Mouse (Mus musculus) midbrain, embryonic 16.5 days (tissue): Measurements from ENCODE around the gene Msantd1. TPM values are rescaled to one million over a fixed set of nuclear protein-coding genes. Genes with fewer than 3 reads are reported as not detected.

ENCODE experiments used
- ATAC-seq: fragments of 200-750 bp; cut with Nextera tagmentation; 2 replicates; pipeline ENCODE4 v1.8.0; 2017; ENCODE audit warnings: moderate TSS enrichment
- H3K27ac ChIP-seq: fragments of 300-500 bp; sonication (generic); 2 replicates; pipeline ENCODE4 v1.5.1; 2014; ENCODE audit warnings: mild to moderate bottlenecking, low read length, mixed read lengths
- H3K27me3 ChIP-seq: fragments of 300-500 bp; sonication (generic); 2 replicates; pipeline ENCODE4 v1.6.1; 2014; ENCODE audit warnings: low read depth, low read length, mixed read lengths; ENCODE audit not compliant: control insufficient read depth, insufficient read depth
- H3K36me3 ChIP-seq: fragments of 300-500 bp; sonication (generic); 2 replicates; pipeline ENCODE4 v1.6.1; 2014; ENCODE audit warnings: mild to moderate bottlenecking, low read length, moderate library complexity, mixed read lengths; ENCODE audit not compliant: control insufficient read depth, insufficient read depth
- H3K4me1 ChIP-seq: fragments of 300-500 bp; sonication (generic); 2 replicates; pipeline ENCODE4 v1.6.1; 2014; ENCODE audit warnings: mild to moderate bottlenecking, low read length, mixed read lengths; ENCODE audit not compliant: control insufficient read depth, insufficient read depth
- H3K4me2 ChIP-seq: fragments of 300-500 bp; sonication (generic); 2 replicates; pipeline ENCODE4 v1.6.1; 2014; ENCODE audit warnings: mild to moderate bottlenecking, low read length, mixed read lengths
- H3K4me3 ChIP-seq: fragments of 300-500 bp; sonication (generic); 2 replicates; pipeline ENCODE4 v1.5.1; 2014; ENCODE audit warnings: low read depth, mild to moderate bottlenecking, low read length, moderate library complexity, mixed read lengths
- H3K9ac ChIP-seq: fragments of 300-500 bp; sonication (generic); 2 replicates; pipeline ENCODE4 v1.6.1; 2014; ENCODE audit warnings: low read depth, low read length, mixed read lengths
- H3K9me3 ChIP-seq: fragments of 300-500 bp; sonication (generic); replicated peaks from 2 replicates; pipeline ENCODE4 v1.6.1; 2014; ENCODE audit warnings: mild to moderate bottlenecking, low read length, mixed read lengths; ENCODE audit not compliant: control insufficient read depth, poor library complexity, severe bottlenecking
- WGBS: fragments of 180-500 bp; shearing (Covaris S2); extraction: QIAGEN DNeasy Blood & Tissue Kit; methylation state at CpG from one replicate; pipeline ENCODE4 v1.1.7; 2014; 5-methylcytosine and 5-hydroxymethylcytosine counted together
- polyA plus RNA-seq: library from polyadenylated mRNA; unstranded; fragments of >200 nt; fragmentation: Nextera tagmentation; extraction: Ambion mirVana; gene quantifications from 2 replicates; pipeline ENCODE4 v1.2.1, GENCODE M21; 2015

Msantd1 gene
- polyA plus RNA-seq, 1 experiment from 2014 or later = 8.9 TPM

GRCm38 (mm10) chr5:34932458-34932806 lies 24.6 kb downstream of the Msantd1 start:
- H3K4me1 ChIP-seq = peaks cover 6% of the 10 kb centered on the region; the same call in 1 of the 2 replicates
- no peak overlapping the region for H3K4me3 ChIP-seq
- no peak overlapping the region; the same call in 1 of the 2 replicates for H3K27ac ChIP-seq
- no peaks in the 10 kb centered on the region for H3K9me3 ChIP-seq
- no peak overlapping the region for H3K4me2 ChIP-seq
- H3K27me3 ChIP-seq = no peaks in the 10 kb centered on the region
- WGBS = 27% methylated on average over 4 of the region's 4 CpGs
- no peak overlapping the region for H3K9ac ChIP-seq
- no peak for ATAC-seq
- no peaks in the 10 kb centered on the region for H3K36me3 ChIP-seq

- WGBS = 90% methylated on average over 1 of the region's 1 CpGs
- H3K9me3 ChIP-seq = no peaks in the 10 kb centered on the region
These were observed 25.6 kb downstream of the Msantd1 start for GRCm38 (mm10) chr5:34933461-34933860.

GRCm38 (mm10) chr5:34941710-34942470 lies 34.1 kb downstream of the Msantd1 start:
- H3K9ac ChIP-seq = no peak overlapping the region
- 14% methylated on average over 10 of the region's 10 CpGs for WGBS
- 0 out of 2 replicates have a peak overlapping the region, but pooled peaks have one; percentile 36 for H3K27ac ChIP-seq
- ATAC-seq = no peak
- no peak overlapping the region for H3K4me3 ChIP-seq
- H3K4me1 ChIP-seq = no peaks in the 10 kb centered on the region
- no peaks in the 10 kb centered on the region for H3K27me3 ChIP-seq
- no peaks in the 10 kb centered on the region for H3K36me3 ChIP-seq
- no peaks in the 10 kb centered on the region for H3K9me3 ChIP-seq
- no peak overlapping the region for H3K4me2 ChIP-seq

More at GRCm38 (mm10) chr5:34933461-34933860, 25.6 kb downstream of the Msantd1 start:
- Histone ChIP-seq H3K4me3 (no peak overlapping the region), H3K27me3 (no peaks in the 10 kb centered on the region), H3K9ac (no peak overlapping the region), H3K4me1 (peaks cover 6% of the 10 kb centered on the region; the same call in 1 of the 2 replicates), H3K4me2 (no peak overlapping the region), H3K27ac (no peak overlapping the region), H3K36me3 (no peaks in the 10 kb centered on the region)
- ATAC-seq = no peak

- no peak for ATAC-seq
- 94% methylated on average over 3 of the region's 3 CpGs for WGBS
- no peak overlapping the region for H3K4me3 ChIP-seq
These were observed 35.6 kb downstream of the Msantd1 start for GRCm38 (mm10) chr5:34943428-34943827.

GRCm38 (mm10) chr5:34948861-34949760 lies 41.3 kb downstream of the Msantd1 start, which contains the start of gene Rgs12:
TSS of gene Rgs12 (plus strand) at chr5:34949445.
- Histone ChIP-seq H3K4me2 (peak within 1 kb of the TSS; percentile 83), H3K36me3 (no peaks in the 10 kb centered on the region), H3K9me3 (no peaks in the 10 kb centered on the region), H3K9ac (peak within 1 kb of the TSS; percentile 92), H3K27me3 (no peaks in the 10 kb centered on the region), H3K27ac (peak within 1 kb of the TSS; percentile 84), H3K4me1 (peaks cover 22% of the 10 kb centered on the region), H3K4me3 (peak within 1 kb of the TSS; percentile 68)
- ATAC-seq = peak; percentile 86
- under 1% methylated on average over 56 of the region's 84 CpGs for WGBS

More at GRCm38 (mm10) chr5:34943428-34943827, 35.6 kb downstream of the Msantd1 start:
- no peaks in the 10 kb centered on the region for H3K9me3 ChIP-seq
- H3K27ac ChIP-seq = no peak overlapping the region
- H3K9ac ChIP-seq = no peak overlapping the region
- H3K27me3 ChIP-seq = no peaks in the 10 kb centered on the region
- no peak overlapping the region for H3K4me2 ChIP-seq
- no peaks in the 10 kb centered on the region for H3K36me3 ChIP-seq
- no peaks in the 10 kb centered on the region for H3K4me1 ChIP-seq

- 0% methylated on average over 12 of the region's 12 CpGs for WGBS
- peak overlapping the region; percentile 92 for H3K9ac ChIP-seq
- no peaks in the 10 kb centered on the region for H3K9me3 ChIP-seq
- H3K27me3 ChIP-seq = no peaks in the 10 kb centered on the region
- H3K4me3 ChIP-seq = peak overlapping the region; percentile 68
- peaks cover 28% of the 10 kb centered on the region for H3K4me1 ChIP-seq
- peak overlapping the region; percentile 84 for H3K27ac ChIP-seq
- peak overlapping the region; percentile 83 for H3K4me2 ChIP-seq
- peak; percentile 63 for ATAC-seq
- no peaks in the 10 kb centered on the region for H3K36me3 ChIP-seq
These were observed 42.0 kb downstream of the Msantd1 start for GRCm38 (mm10) chr5:34949769-34950211.

- no peaks in the 10 kb centered on the region for H3K36me3 ChIP-seq
- no peak for ATAC-seq
- 43% methylated on average over 6 of the region's 6 CpGs for WGBS
- H3K4me1 ChIP-seq = peaks cover 36% of the 10 kb centered on the region
- peak overlapping the region; percentile 84 for H3K27ac ChIP-seq
- H3K9ac ChIP-seq = peak overlapping the region; percentile 92
- no peaks in the 10 kb centered on the region for H3K9me3 ChIP-seq
- H3K4me2 ChIP-seq = peak overlapping the region; percentile 83
- H3K4me3 ChIP-seq = peak overlapping the region; percentile 68
- no peaks in the 10 kb centered on the region for H3K27me3 ChIP-seq
These were observed 42.8 kb downstream of the Msantd1 start for GRCm38 (mm10) chr5:34950486-34951160.

GRCm38 (mm10) chr5:34951161-34951834 lies 43.5 kb downstream of the Msantd1 start:
- Histone ChIP-seq H3K27me3 (no peaks in the 10 kb centered on the region), H3K4me2 (peak overlapping the region; percentile 83), H3K4me3 (no peak overlapping the region; the same call in 1 of the 2 replicates), H3K36me3 (no peaks in the 10 kb centered on the region), H3K27ac (peak overlapping the region; percentile 84; the same call in 1 of the 2 replicates), H3K4me1 (peaks cover 42% of the 10 kb centered on the region), H3K9ac (peak overlapping the region; percentile 92), H3K9me3 (no peaks in the 10 kb centered on the region)
- ATAC-seq = no peak
- WGBS = 89% methylated on average over 8 of the region's 8 CpGs
